In genomic region chr8:111853861-111854501, GRCm38 (mm10) we compare ENCODE assay signal across 8 mouse cellular contexts. TPM values are rescaled to one million over a fixed set of nuclear protein-coding genes. Genes with fewer than 3 reads are reported as not detected.
A peak's percentile ranks its signal among the peaks of the same experiment; 100 is the strongest.
DNase-seq lines count a peak whose midpoint lies in the region; ATAC-seq lines count a peak whose summit lies in the region.

Gene Cfdp1 (minus strand): TSS chr8:111854291.

- peaks cover 26% of the 10 kb centered on the region for H3K4me1 ChIP-seq in hindbrain, embryonic 15.5 days (replicated peaks)

- peak within 1 kb of the TSS; percentile 92 for H3K4me3 ChIP-seq in hindbrain, embryonic 15.5 days

- H3K27ac ChIP-seq in hindbrain, embryonic 15.5 days (replicated peaks) = 0 out of 2 replicates have a peak within 1 kb of the TSS, but pooled peaks have one; percentile 28

- under 1% methylated on average over 53 of the region's 53 CpGs for WGBS in hindbrain, embryonic 15.5 days

- H3K9ac ChIP-seq in hindbrain, embryonic 15.5 days = peak within 1 kb of the TSS; percentile 85

- H3K27me3 ChIP-seq in hindbrain, embryonic 15.5 days = no peaks in the 10 kb centered on the region

- peak; percentile 97 for DNase-seq in T-cell, adult 2 months (ENCODE audit: low spot score)
- DNase-seq in cerebellum, postnatal 36 days = peak; percentile 94
- DNase-seq in frontal cortex, postnatal 36 days (ENCODE audit: low spot score in 2 of 2) = peak; percentile 94 to 97
- peak; percentile 95 for DNase-seq in left cerebral cortex, adult 11 months (ENCODE audit: low spot score)
- peak; percentile 97 to 98 for DNase-seq in lung, postnatal 4 days
- DNase-seq in retina, postnatal 7 days (ENCODE audit: low read depth, low spot score) = peak; percentile 89
- DNase-seq in urinary bladder, adult 2 months (ENCODE audit: low spot score) = peak; percentile 91

- H3K4me2 ChIP-seq in hindbrain, embryonic 15.5 days = peak within 1 kb of the TSS; percentile 84

- peak; percentile 100 for ATAC-seq in hindbrain, embryonic 15.5 days (ENCODE audit: low FRiP score, low read depth)

- no peaks in the 10 kb centered on the region for H3K9me3 ChIP-seq in hindbrain, embryonic 15.5 days

- no peaks in the 10 kb centered on the region for H3K36me3 ChIP-seq in hindbrain, embryonic 15.5 days

RNA-seq across cellular contexts. Expression of gene Cfdp1, which starts in this region (rescaled TPM):
- 201 TPM in 2 replicates for polyA plus RNA-seq in hindbrain, embryonic 15.5 days (2015; fragmentation: Nextera tagmentation; extraction: Ambion mirVana)
- polyA plus RNA-seq in urinary bladder, adult 2 months (2012; rRNA removed) = 58.5 and 65.5 TPM in 2 replicates

Comparison
In these comparisons a context has a peak if more than half of its experiments do, and no peak if none do; other contexts are left out.
1. Peak in every context shown above with its lines: DNase-seq, ATAC-seq, H3K4me3 ChIP-seq and H3K27ac ChIP-seq.